Comparison of ENCODE assay signal across 28 mouse cellular contexts in genomic region chr17:79807237-79807930, GRCm38 (mm10).
DNase-seq lines count a peak whose midpoint lies in the region; ATAC-seq and TF ChIP-seq lines count a peak whose summit lies in the region.
"Had no signal": no experiment of that assay in that cellular context is flagged by ENCODE, and none has a peak within 500 bp of the region (broad histone marks: within the 10 kb centered on the region; RNA-seq: fewer than 3 reads in every experiment).

No protein-coding gene starts in this region.

- 63% methylated on average over 8 of the region's 8 CpGs for WGBS in lung, embryonic 15.5 days
- WGBS in lung, adult 2 months, result 78% methylated on average over 8 of the region's 8 CpGs
- 73% methylated on average over 8 of the region's 8 CpGs for WGBS in intestine, embryonic 15.5 days

- no peaks in the 10 kb centered on the region for H3K27me3 ChIP-seq in lung, embryonic 15.5 days
- H3K27me3 ChIP-seq in intestine, embryonic 15.5 days (replicated peaks), result no peaks in the 10 kb centered on the region
- H3K27me3 ChIP-seq: CH12.LX; embryonic facial prominence, embryonic 15.5 days; heart, embryonic 12.5 days; limb, embryonic 12.5 days; megakaryocyte, embryonic 14.5 days; midbrain, embryonic 15.5 days; neural tube, embryonic 12.5 days had no signal

- no peak for TF ChIP-seq POLR2A in lung, adult 2 months (IDR thresholded peaks at IDR 0.05; ENCODE audit: borderline replicate concordance, extremely low read depth, low read depth, low read length)

- ATAC-seq in lung, embryonic 15.5 days (ENCODE audit: borderline replicate concordance, extremely low read depth, low FRiP score, low TSS enrichment), result peak; percentile 61
- ATAC-seq in intestine, embryonic 15.5 days, result peak; percentile 56
- ATAC-seq: forebrain, embryonic 14.5 days; hindbrain, embryonic 16.5 days; liver, postnatal 0 days; midbrain, embryonic 15.5 days had no signal

- peak; percentile 41 for DNase-seq in kidney, adult 9 months
- no peak for DNase-seq in kidney, postnatal 4 days
- DNase-seq in lung, adult 2 months, result no peak
- DNase-seq in lung, postnatal 25 days (ENCODE audit: low spot score), result peak; percentile 55
- DNase-seq in thymus, postnatal 36 days, result no peak
- DNase-seq in adrenal gland, postnatal 4 days (ENCODE audit: low spot score in 2 of 2), result no peak
- DNase-seq: adrenal gland, postnatal 25 days; B cell, adult 2 months; cerebellum, adult 9-10 months; gastrocnemius, adult 2 months; heart, postnatal 10 days; layer of hippocampus, adult 9-11 months; liver, postnatal 0 days; right cerebral cortex, postnatal 25 days; spleen, adult 18-20 months had no signal

- TF ChIP-seq CTCF in lung, adult 2 months (IDR thresholded peaks at IDR 0.05; ENCODE audit: insufficient read depth, low read length), result no peak

- peaks cover 26% of the 10 kb centered on the region for H3K4me1 ChIP-seq in lung, embryonic 15.5 days
- no peaks in the 10 kb centered on the region for H3K4me1 ChIP-seq in lung, adult 2 months (ENCODE audit: control insufficient read depth, insufficient read depth, low read length)
- H3K4me1 ChIP-seq in intestine, embryonic 15.5 days (replicated peaks), result no peaks in the 10 kb centered on the region
- H3K4me1 ChIP-seq: embryonic facial prominence, embryonic 15.5 days; heart, embryonic 12.5 days; hindbrain, embryonic 10.5 days; megakaryocyte, embryonic 14.5 days; midbrain, embryonic 15.5 days; neural tube, embryonic 12.5 days had no signal

- no peak overlapping the region for H3K4me2 ChIP-seq in lung, embryonic 15.5 days
- no peak overlapping the region for H3K4me2 ChIP-seq in intestine, embryonic 15.5 days (replicated peaks)
- H3K4me2 ChIP-seq: embryonic facial prominence, embryonic 15.5 days; heart, embryonic 12.5 days; limb, embryonic 12.5 days; liver, embryonic 11.5 days; midbrain, embryonic 15.5 days; neural tube, embryonic 12.5 days had no signal

- H3K36me3 ChIP-seq in lung, embryonic 15.5 days, result no peaks in the 10 kb centered on the region
- no peaks in the 10 kb centered on the region for H3K36me3 ChIP-seq in intestine, embryonic 15.5 days
- H3K36me3 ChIP-seq: embryonic facial prominence, embryonic 15.5 days; heart, embryonic 12.5 days; hindbrain, embryonic 10.5 days; limb, embryonic 12.5 days; midbrain, embryonic 15.5 days; neural tube, embryonic 12.5 days had no signal

- H3K9me3 ChIP-seq in lung, embryonic 15.5 days, result no peaks in the 10 kb centered on the region
- H3K9me3 ChIP-seq in intestine, embryonic 15.5 days, result no peaks in the 10 kb centered on the region
- H3K9me3 ChIP-seq: embryonic facial prominence, embryonic 15.5 days; heart, embryonic 12.5 days; hindbrain, embryonic 10.5 days; limb, embryonic 12.5 days; megakaryocyte, embryonic 14.5 days; midbrain, embryonic 15.5 days; neural tube, embryonic 12.5 days had no signal

- H3K27ac ChIP-seq in lung, embryonic 15.5 days, result peak overlapping the region; percentile 59
- H3K27ac ChIP-seq in intestine, embryonic 15.5 days, result no peak overlapping the region
- H3K27ac ChIP-seq: embryonic facial prominence, embryonic 15.5 days; gastrocnemius, adult 2 months; hindbrain, embryonic 10.5 days; limb, embryonic 12.5 days; midbrain, embryonic 15.5 days; neural tube, embryonic 12.5 days had no signal

- H3K4me3 ChIP-seq in lung, embryonic 15.5 days, result no peak overlapping the region
- no peak overlapping the region for H3K4me3 ChIP-seq in lung, adult 2 months (replicated peaks; ENCODE audit: extremely low read depth, low read depth, low read length)
- H3K4me3 ChIP-seq in intestine, embryonic 15.5 days (replicated peaks), result no peak overlapping the region
- H3K4me3 ChIP-seq: embryonic facial prominence, embryonic 15.5 days; gastrocnemius, adult 2 months; heart, embryonic 12.5 days; hindbrain, embryonic 10.5 days; limb, embryonic 12.5 days; megakaryocyte, embryonic 14.5 days; midbrain, embryonic 15.5 days; neural tube, embryonic 12.5 days had no signal

- H3K9ac ChIP-seq in lung, embryonic 15.5 days, result no peak overlapping the region
- no peak overlapping the region for H3K9ac ChIP-seq in intestine, embryonic 15.5 days
- H3K9ac ChIP-seq: embryonic facial prominence, embryonic 15.5 days; heart, embryonic 12.5 days; limb, embryonic 12.5 days; liver, postnatal 0 days; midbrain, embryonic 15.5 days; neural tube, embryonic 12.5 days had no signal

Comparison
In these comparisons a context has a peak if more than half of its experiments do, and no peak if none do; other contexts are left out.
1. DNase-seq: peak in kidney, adult 9 months (single experiment) and lung, postnatal 25 days (single experiment); none in kidney, postnatal 4 days (0 of 2), lung, adult 2 months (single experiment), thymus, postnatal 36 days (0 of 2) and adrenal gland, postnatal 4 days (0 of 2).